Mouse (Mus musculus) inflammation-experienced regulatory T-cells, adult 16 weeks (primary cell): ENCODE measurements around the gene Gm30083. TPM values are rescaled to one million over a fixed set of nuclear protein-coding genes. Genes with fewer than 3 reads are reported as not detected.

ENCODE experiments used
- polyA plus RNA-seq: library from polyadenylated mRNA; unstranded; fragments of 100-300 nt; shearing (Covaris generic); gene quantifications from one replicate; pipeline ENCODE4 v1.2.1, GENCODE M21; 2017

Gm30083 gene
- polyA plus RNA-seq: not detected

GRCm38 (mm10) chr14:34015063-34015462 is at the start of gene Gm30083:
Gene Gm30083 (minus strand): TSS chr14:34015182.

GRCm38 (mm10) chr14:34052516-34052915 is 37.5 kb upstream of the Gm30083 start, which contains the start of gene Antxrl:
Gene Antxrl (plus strand): TSS chr14:34052707.

GRCm38 (mm10) chr14:34016381-34016780 is 1.4 kb upstream of the Gm30083 start, which contains the start of gene Gm5460:
Gene Gm5460 (plus strand): TSS chr14:34016758.

GRCm38 (mm10) chr14:33978604-33979059 is 36.4 kb downstream of the Gm30083 start, which contains the start of gene Zfp488:
Gene Zfp488 (minus strand): TSS chr14:33978764.

GRCm38 (mm10) chr14:33953761-33954160 is 61.2 kb downstream of the Gm30083 start, which contains the start of gene Rbp3:
Gene Rbp3 (plus strand): TSS chr14:33954003.

GRCm38 (mm10) chr14:33940739-33941138 is 74.2 kb downstream of the Gm30083 start, which contains the start of gene Gdf2:
Gene Gdf2 (plus strand): TSS chr14:33941039.

Other genes starting within 250 kb of the Gm30083 start
- not detected for gene Gdf10, start 91.6 kb downstream of the Gm30083 start, polyA plus RNA-seq
- gene Gdf2, start 74.1 kb downstream of the Gm30083 start, polyA plus RNA-seq: not detected
- gene Rbp3, start 61.2 kb downstream of the Gm30083 start, polyA plus RNA-seq: not detected
- gene Zfp488, start 36.4 kb downstream of the Gm30083 start, polyA plus RNA-seq: not detected
- not detected for gene Gm5460, start 1.6 kb upstream of the Gm30083 start, polyA plus RNA-seq
- not detected for gene Antxrl, start 37.5 kb upstream of the Gm30083 start, polyA plus RNA-seq
- gene Anxa8, start 70.8 kb upstream of the Gm30083 start, polyA plus RNA-seq: not detected
- not detected for gene A630023A22Rik, start 87.6 kb upstream of the Gm30083 start, polyA plus RNA-seq
- gene Npy4r, start 137.3 kb upstream of the Gm30083 start, polyA plus RNA-seq: not detected
- gene Gprin2, start 186.5 kb upstream of the Gm30083 start, polyA plus RNA-seq: 0.09 TPM
- gene Syt15, start 204.4 kb upstream of the Gm30083 start, polyA plus RNA-seq: not detected